Mouse (Mus musculus) heart, adult 2 months (tissue): Measurements from ENCODE around the gene Zfp277. TPM values are rescaled to one million over a fixed set of nuclear protein-coding genes. Genes with fewer than 3 reads are reported as not detected.

ENCODE experiments used
- DNase-seq, 2 experiments: peaks; one replicate each; pipeline ENCODE4 v3.0.0; 2021
- H3K27ac ChIP-seq: fragments of 200-600 bp; 2 replicates; pipeline ENCODE4 v1.8.1; 2022
- H3K27me3 ChIP-seq: fragments of 200-500 bp; 2 replicates; pipeline ENCODE4 v1.6.1; 2012; ENCODE audit warnings: mild to moderate bottlenecking, low read length, inconsistent platforms, mixed read lengths; ENCODE audit not compliant: control insufficient read depth, insufficient read depth
- H3K36me3 ChIP-seq: fragments of 200-500 bp; 2 replicates; pipeline ENCODE4 v1.6.1; 2012; ENCODE audit warnings: low read length, inconsistent platforms; ENCODE audit not compliant: control insufficient read depth, insufficient read depth
- H3K4me1 ChIP-seq: fragments of 200-500 bp; 2 replicates; pipeline ENCODE4 v1.6.1; 2011; ENCODE audit warnings: low read length; ENCODE audit not compliant: control insufficient read depth, insufficient read depth
- H3K4me3 ChIP-seq: fragments of 200-600 bp; 2 replicates; pipeline ENCODE4 v1.8.1; 2022
- H3K79me2 ChIP-seq: fragments of 200-500 bp; replicated peaks from 2 replicates; pipeline ENCODE4 v1.6.1; 2012; ENCODE audit warnings: mild to moderate bottlenecking, inconsistent platforms, low read length, moderate library complexity, mixed read lengths; ENCODE audit not compliant: control insufficient read depth, insufficient read depth
- H3K9ac ChIP-seq: fragments of 200-500 bp; 2 replicates; pipeline ENCODE4 v1.6.1; 2012; ENCODE audit warnings: low read depth, mild to moderate bottlenecking, control low read depth, inconsistent platforms, low read length, mixed read lengths
- CTCF ChIP-seq: fragments of 200-600 bp; IDR thresholded peaks from 2 replicates; pipeline ENCODE4 v1.8.1; 2022; ENCODE audit warnings: antibody characterized with exemption, mild to moderate bottlenecking, moderate library complexity
- EP300 ChIP-seq: fragments of 200-500 bp; IDR thresholded peaks from 2 replicates; pipeline ENCODE4 v1.6.1; 2011; ENCODE audit warnings: low read depth, low read length, control low read depth; ENCODE audit not compliant: insufficient read depth
- POLR2A ChIP-seq: fragments of 200-500 bp; IDR thresholded peaks from 2 replicates; pipeline ENCODE4 v1.6.1; 2011; ENCODE audit warnings: mild to moderate bottlenecking, low read depth, low read length, control low read depth; ENCODE audit not compliant: insufficient read depth
- WGBS: fragments of 180-500 bp; shearing (Covaris S2); methylation state at CpG from one replicate; pipeline ENCODE4 v1.1.7; 2018; 5-methylcytosine and 5-hydroxymethylcytosine counted together
- intact Hi-C: fragments of 180-260 bp; cut with DNase I; formaldehyde crosslinking; loops from one replicate; pipeline ENCODE4 v1.15.1; 2025
- polyA plus RNA-seq: library from polyadenylated mRNA; depleted of rRNA; stranded (reverse); fragments of >200 nt; gene quantifications from 2 replicates; pipeline ENCODE4 v1.2.3, GENCODE M21; 2012
- total RNA-seq, 2 experiments: library from RNA; stranded (reverse); gene quantifications; 2 replicates each; pipeline ENCODE4 v1.2.3; 2021

Zfp277 gene
- total and polyA plus RNA-seq, 3 experiments = 5.2 to 10.9 (median 10.6) TPM

DNA sequence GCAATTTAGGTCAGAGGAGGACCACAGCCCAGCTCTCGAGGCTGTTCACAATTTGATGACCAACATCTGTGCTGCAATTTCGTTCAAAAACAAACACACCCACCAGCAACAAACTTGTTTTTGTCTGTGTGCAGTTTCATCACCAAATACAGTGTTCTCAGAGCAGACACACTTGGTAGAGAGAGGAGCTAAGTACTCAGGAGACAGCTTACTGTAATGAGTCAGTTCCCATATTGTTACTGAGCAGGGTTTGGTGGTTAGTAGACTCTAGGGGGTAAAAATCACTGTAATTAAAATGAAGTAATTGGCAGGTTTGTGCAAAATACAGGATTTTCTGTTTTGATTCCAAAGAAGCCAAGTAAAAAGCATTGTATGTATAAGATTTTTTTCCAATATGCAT lies 28.0 kb upstream of the Zfp277 start:
- Histone ChIP-seq H3K79me2 (peaks cover 4% of the 10 kb centered on the region), H3K27me3 (no peaks in the 10 kb centered on the region), H3K36me3 (peaks cover 14% of the 10 kb centered on the region), H3K4me1 (peaks cover 13% of the 10 kb centered on the region), H3K4me3 (no peak overlapping the region), H3K27ac (no peak overlapping the region), H3K9ac (no peak overlapping the region)
- WGBS = 52% methylated on average over 2 of the region's 2 CpGs
- DNase-seq = no peak
- intact Hi-C loops = loop anchor here (2.0 kb wide), 1 partner anchor 27 kb away; no protein-coding TSS in a partner anchor
- TF ChIP-seq CTCF (no peak), EP300 (no peak), POLR2A (no peak)

DNA sequence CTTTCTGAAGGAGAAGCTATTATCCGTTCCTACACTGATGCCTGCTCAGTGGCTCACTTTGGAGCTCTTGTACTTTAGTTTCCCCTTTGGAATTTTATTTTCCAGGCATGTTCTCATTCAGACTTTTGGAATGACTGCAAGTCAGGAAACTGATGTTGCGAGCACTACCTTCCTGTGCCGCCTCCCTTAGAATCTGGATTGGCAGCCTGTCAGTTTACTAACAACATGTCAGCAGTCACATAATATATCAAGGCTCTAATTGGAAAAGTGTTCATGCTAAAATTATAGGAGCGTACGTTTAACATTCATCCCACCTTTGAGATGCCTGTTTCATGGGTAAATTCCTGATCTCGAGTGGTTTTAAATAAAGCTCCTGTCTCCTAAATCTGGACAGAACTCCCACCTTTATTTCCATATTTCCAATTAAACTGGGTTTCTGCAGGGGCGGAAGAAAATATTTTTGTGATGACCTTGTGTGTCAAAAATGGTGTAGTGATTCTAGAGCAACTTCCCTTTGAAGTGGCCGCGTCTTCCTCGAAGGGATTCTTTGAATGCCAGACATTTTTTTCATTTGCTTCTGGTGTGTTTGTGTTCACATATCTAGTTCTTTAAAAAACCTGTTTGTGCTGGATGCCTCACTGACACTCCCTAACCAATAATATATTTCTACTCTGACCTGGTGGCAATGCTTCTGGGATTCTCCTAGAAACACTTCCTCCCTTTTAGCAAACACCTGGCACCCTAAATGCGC lies 26.1 kb upstream of the Zfp277 start:
- H3K27ac ChIP-seq = peak overlapping the region; percentile 65
- 13% methylated on average over 11 of the region's 11 CpGs for WGBS
- peak in 1 of 2 experiments; percentile 33 for DNase-seq

DNA sequence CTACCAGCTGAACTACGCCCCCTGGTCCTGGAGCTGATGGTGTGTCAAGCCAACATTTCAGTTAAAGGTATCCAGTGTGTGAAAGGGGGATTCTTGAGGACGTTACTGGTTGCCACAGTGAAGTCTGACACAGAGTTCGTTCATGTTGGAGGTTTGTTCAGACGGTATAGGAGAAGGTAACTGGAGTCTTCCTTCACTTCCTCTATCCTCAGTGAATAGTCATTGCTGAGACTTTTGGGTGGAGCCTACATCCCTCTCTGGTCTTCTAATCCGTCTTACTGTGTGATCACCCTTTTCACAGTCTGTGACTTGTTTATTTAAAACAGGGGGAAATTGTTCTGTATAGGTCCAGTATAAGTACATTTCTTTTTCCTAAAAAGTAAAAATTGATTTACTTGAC lies 23.3 kb upstream of the Zfp277 start:
- Histone ChIP-seq H3K4me1 (peaks cover 20% of the 10 kb centered on the region), H3K79me2 (peaks cover 6% of the 10 kb centered on the region)
- 74% methylated on average over 5 of the region's 5 CpGs for WGBS

More for the DNA sequence above, 26.1 kb upstream of the Zfp277 start:
- no peaks in the 10 kb centered on the region for H3K27me3 ChIP-seq
- peaks cover 3% of the 10 kb centered on the region; the same call in 1 of the 2 replicates for H3K36me3 ChIP-seq
- peak overlapping the region; percentile 35 for H3K4me3 ChIP-seq
- peak overlapping the region; percentile 2 for H3K9ac ChIP-seq
- peaks cover 11% of the 10 kb centered on the region for H3K4me1 ChIP-seq
- H3K79me2 ChIP-seq = peaks cover 4% of the 10 kb centered on the region; the same call in 1 of the 2 replicates
- TF ChIP-seq EP300 (0 out of 2 replicates have a peak, but pooled peaks have one; percentile 28), CTCF (no peak)
- intact Hi-C loops = loop anchor here (1.0 to 2.0 kb wide), 2 partner anchors 13 to 25 kb away; no protein-coding TSS in a partner anchor

DNA sequence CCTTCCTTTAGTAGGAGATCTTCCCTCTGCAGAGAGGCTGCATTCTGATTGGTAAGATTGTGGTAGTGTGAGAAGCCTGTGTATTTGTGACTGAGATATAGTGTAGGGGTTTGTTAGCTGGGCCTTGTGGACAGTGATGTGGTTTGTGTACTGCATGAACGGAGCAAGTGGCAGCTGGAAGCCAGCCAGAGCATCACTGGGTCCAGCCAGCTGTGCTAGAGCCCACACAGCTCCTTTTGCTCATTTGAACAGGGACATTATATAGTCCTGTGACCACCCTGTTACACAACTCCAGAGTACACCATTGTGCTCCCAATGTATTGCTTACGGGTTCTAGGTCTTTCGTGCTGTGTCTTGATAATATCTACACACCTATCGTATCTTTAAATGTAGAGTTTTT lies 22.5 kb upstream of the Zfp277 start:
- H3K4me3 ChIP-seq = no peak overlapping the region
- peaks cover 6% of the 10 kb centered on the region for H3K79me2 ChIP-seq
- no peaks in the 10 kb centered on the region for H3K27me3 ChIP-seq
- DNase-seq = no peak
- H3K36me3 ChIP-seq = peaks cover 5% of the 10 kb centered on the region; the same call in 1 of the 2 replicates
- intact Hi-C loops = no loop called here
- H3K27ac ChIP-seq = no peak overlapping the region
- no peak for TF ChIP-seq EP300
- no peak for TF ChIP-seq POLR2A
- no peak for TF ChIP-seq CTCF
- H3K9ac ChIP-seq = no peak overlapping the region
- H3K4me1 ChIP-seq = peaks cover 20% of the 10 kb centered on the region
- 78% methylated on average over 4 of the region's 4 CpGs for WGBS

More for the DNA sequence above, 23.3 kb upstream of the Zfp277 start:
- Histone ChIP-seq H3K36me3 (peaks cover 5% of the 10 kb centered on the region; the same call in 1 of the 2 replicates), H3K9ac (no peak overlapping the region), H3K27ac (no peak overlapping the region), H3K4me3 (no peak overlapping the region), H3K27me3 (no peaks in the 10 kb centered on the region)
- DNase-seq = no peak
- TF ChIP-seq EP300 = no peak
- TF ChIP-seq POLR2A = no peak
- no peak for TF ChIP-seq CTCF
- intact Hi-C loops = no loop called here

DNA sequence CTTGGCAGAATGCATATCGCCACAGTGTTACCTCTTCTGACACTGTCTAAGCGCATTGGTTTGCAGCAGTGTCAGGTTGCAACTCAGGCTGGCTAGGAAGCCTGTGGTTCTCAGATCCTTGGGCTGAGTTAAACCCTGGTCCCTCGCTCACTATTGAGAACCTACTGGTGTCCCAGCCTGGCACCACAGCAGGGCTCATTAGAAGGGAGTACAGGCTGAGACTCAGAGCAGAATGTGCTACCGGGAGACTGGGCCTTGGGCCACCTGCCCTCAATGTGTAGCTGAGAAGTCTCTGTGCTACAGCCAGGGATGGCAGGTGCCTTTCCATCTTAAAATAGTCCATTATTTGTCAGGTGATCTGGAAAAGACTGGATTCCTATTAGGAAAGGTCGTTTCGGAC lies 18.6 kb upstream of the Zfp277 start:
- Histone ChIP-seq H3K9ac (0 out of 2 replicates have a peak overlapping the region, but pooled peaks have one; percentile 21), H3K27me3 (no peaks in the 10 kb centered on the region), H3K79me2 (peaks cover 6% of the 10 kb centered on the region), H3K4me1 (peaks cover 34% of the 10 kb centered on the region), H3K27ac (peak overlapping the region; percentile 45), H3K4me3 (no peak overlapping the region), H3K36me3 (peaks cover 7% of the 10 kb centered on the region)
- 49% methylated on average over 6 of the region's 6 CpGs for WGBS
- TF ChIP-seq EP300 (no peak), POLR2A (no peak), CTCF (no peak)
- peak; percentile 29 to 39 for DNase-seq
- intact Hi-C loops = loop anchor here (5.0 kb wide), 1 partner anchor 38 kb away; no protein-coding TSS in a partner anchor

DNA sequence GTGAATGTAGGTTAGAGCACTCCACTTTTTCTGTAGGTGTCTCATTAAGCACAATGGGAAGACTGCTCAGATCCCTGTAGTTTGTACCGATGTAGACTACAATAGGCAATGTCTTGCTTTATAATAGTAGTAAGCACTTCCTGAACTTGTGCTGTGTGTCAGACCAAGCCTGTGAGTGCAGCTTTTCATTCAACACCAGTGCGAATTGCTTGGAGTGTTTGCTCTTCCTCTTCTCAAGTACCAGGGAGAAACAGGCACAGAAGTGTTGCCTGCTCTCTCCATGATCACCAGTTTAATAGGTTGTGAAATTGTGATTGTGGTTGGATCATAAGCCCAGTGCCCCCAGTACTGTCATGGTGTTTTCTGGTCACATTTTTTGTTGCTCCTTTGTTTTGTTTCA lies 18.1 kb upstream of the Zfp277 start:
- Histone ChIP-seq H3K36me3 (peaks cover 7% of the 10 kb centered on the region), H3K79me2 (peaks cover 5% of the 10 kb centered on the region), H3K4me1 (peaks cover 36% of the 10 kb centered on the region), H3K27ac (peak overlapping the region; percentile 45), H3K27me3 (no peaks in the 10 kb centered on the region), H3K4me3 (no peak overlapping the region), H3K9ac (no peak overlapping the region)
- DNase-seq = no peak
- WGBS = 41% methylated on average over 2 of the region's 2 CpGs
- intact Hi-C loops = loop anchor here (5.0 kb wide), 1 partner anchor 38 kb away; no protein-coding TSS in a partner anchor
- TF ChIP-seq CTCF (no peak), POLR2A (no peak), EP300 (no peak)
